Mouse (Mus musculus): ENCODE results near the gene Igsf9b.

DNA sequence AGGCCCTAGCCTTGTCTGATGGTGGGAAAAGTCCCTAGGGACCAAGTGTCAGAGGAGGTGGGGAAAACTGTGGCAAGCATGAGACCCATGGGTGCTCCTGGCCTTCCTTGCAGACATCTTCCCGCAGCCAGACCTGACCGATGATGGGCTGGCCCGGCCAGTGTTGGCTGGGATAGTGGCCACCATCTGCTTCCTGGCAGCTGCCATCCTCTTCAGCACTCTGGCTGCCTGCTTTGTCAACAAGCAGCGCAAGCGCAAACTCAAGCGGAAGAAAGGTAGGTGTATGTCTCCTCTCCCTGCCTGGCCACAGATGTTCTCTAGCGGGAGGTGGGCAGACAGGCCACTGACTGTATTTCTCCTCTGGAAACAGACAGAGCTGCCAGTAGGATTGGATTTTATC is 32.5 kb downstream of the Igsf9b start:
- no peak for TF ChIP-seq CTCF (IDR thresholded peaks at IDR 0.05; ENCODE audit: borderline replicate concordance, insufficient read depth, low read length)
- no peak for TF ChIP-seq POLR2A (IDR thresholded peaks at IDR 0.05; ENCODE audit: low read depth, low read length)

Data from embryonic fibroblast, embryonic 13.5 days (primary cell).